Mouse (Mus musculus) midbrain, embryonic 16.5 days (tissue): ENCODE data around the gene E130208F15Rik. TPM values are rescaled to one million over a fixed set of nuclear protein-coding genes. Genes with fewer than 3 reads are reported as not detected.

Source experiments
- ATAC-seq: fragments of 200-750 bp; cut with Nextera tagmentation; 2 replicates; pipeline ENCODE4 v1.8.0; 2017; ENCODE audit warnings: moderate TSS enrichment
- H3K27ac ChIP-seq: fragments of 300-500 bp; sonication (generic); 2 replicates; pipeline ENCODE4 v1.5.1; 2014; ENCODE audit warnings: mild to moderate bottlenecking, low read length, mixed read lengths
- H3K27me3 ChIP-seq: fragments of 300-500 bp; sonication (generic); 2 replicates; pipeline ENCODE4 v1.6.1; 2014; ENCODE audit warnings: low read depth, low read length, mixed read lengths; ENCODE audit not compliant: control insufficient read depth, insufficient read depth
- H3K36me3 ChIP-seq: fragments of 300-500 bp; sonication (generic); 2 replicates; pipeline ENCODE4 v1.6.1; 2014; ENCODE audit warnings: mild to moderate bottlenecking, low read length, moderate library complexity, mixed read lengths; ENCODE audit not compliant: control insufficient read depth, insufficient read depth
- H3K4me1 ChIP-seq: fragments of 300-500 bp; sonication (generic); 2 replicates; pipeline ENCODE4 v1.6.1; 2014; ENCODE audit warnings: mild to moderate bottlenecking, low read length, mixed read lengths; ENCODE audit not compliant: control insufficient read depth, insufficient read depth
- H3K4me2 ChIP-seq: fragments of 300-500 bp; sonication (generic); 2 replicates; pipeline ENCODE4 v1.6.1; 2014; ENCODE audit warnings: mild to moderate bottlenecking, low read length, mixed read lengths
- H3K4me3 ChIP-seq: fragments of 300-500 bp; sonication (generic); 2 replicates; pipeline ENCODE4 v1.5.1; 2014; ENCODE audit warnings: low read depth, mild to moderate bottlenecking, low read length, moderate library complexity, mixed read lengths
- H3K9ac ChIP-seq: fragments of 300-500 bp; sonication (generic); 2 replicates; pipeline ENCODE4 v1.6.1; 2014; ENCODE audit warnings: low read depth, low read length, mixed read lengths
- H3K9me3 ChIP-seq: fragments of 300-500 bp; sonication (generic); replicated peaks from 2 replicates; pipeline ENCODE4 v1.6.1; 2014; ENCODE audit warnings: mild to moderate bottlenecking, low read length, mixed read lengths; ENCODE audit not compliant: control insufficient read depth, poor library complexity, severe bottlenecking
- WGBS: fragments of 180-500 bp; shearing (Covaris S2); extraction: QIAGEN DNeasy Blood & Tissue Kit; methylation state at CpG from one replicate; pipeline ENCODE4 v1.1.7; 2014; 5-methylcytosine and 5-hydroxymethylcytosine counted together
- polyA plus RNA-seq: library from polyadenylated mRNA; unstranded; fragments of >200 nt; fragmentation: Nextera tagmentation; extraction: Ambion mirVana; gene quantifications from 2 replicates; pipeline ENCODE4 v1.2.1, GENCODE M21; 2015

Gene E130208F15Rik
- polyA plus RNA-seq, 1 experiment from 2014 or later: not detected

- H3K27me3 ChIP-seq: no peaks in the 10 kb centered on the region
- H3K4me2 ChIP-seq: no peak overlapping the region
- H3K9me3 ChIP-seq: no peaks in the 10 kb centered on the region
- no peak for ATAC-seq
- no peak overlapping the region for H3K9ac ChIP-seq
- H3K27ac ChIP-seq: no peak overlapping the region
- peaks cover 47% of the 10 kb centered on the region for H3K4me1 ChIP-seq
- H3K4me3 ChIP-seq: no peak overlapping the region
- H3K36me3 ChIP-seq: peaks cover 23% of the 10 kb centered on the region
- WGBS: 91% methylated on average over 17 of the region's 17 CpGs
These were observed 38.5 kb downstream of the E130208F15Rik start for GRCm38 (mm10) chr7:30360028-30360427.

GRCm38 (mm10) chr7:30362652-30363343, 41.3 kb downstream of the E130208F15Rik start, which contains the start of gene Lrfn3:
Gene Lrfn3, minus strand, starts transcription at chr7:30362772.
- peak; percentile 70 for ATAC-seq
- Histone ChIP-seq H3K36me3 (peaks cover 15% of the 10 kb centered on the region), H3K27ac (peak within 1 kb of the TSS; percentile 62), H3K27me3 (no peaks in the 10 kb centered on the region), H3K9me3 (no peaks in the 10 kb centered on the region), H3K4me3 (peak within 1 kb of the TSS; percentile 77), H3K4me1 (peaks cover 41% of the 10 kb centered on the region), H3K9ac (peak within 1 kb of the TSS; percentile 96), H3K4me2 (peak within 1 kb of the TSS; percentile 70)
- under 1% methylated on average over 36 of the region's 55 CpGs for WGBS

GRCm38 (mm10) chr7:30363344-30363738, 41.8 kb downstream of the E130208F15Rik start:
- Histone ChIP-seq H3K27me3 (no peaks in the 10 kb centered on the region), H3K9ac (peak overlapping the region; percentile 96), H3K9me3 (no peaks in the 10 kb centered on the region), H3K4me1 (peaks cover 36% of the 10 kb centered on the region), H3K36me3 (peaks cover 15% of the 10 kb centered on the region), H3K27ac (peak overlapping the region; percentile 62), H3K4me2 (peak overlapping the region; percentile 70), H3K4me3 (peak overlapping the region; percentile 77)
- 65% methylated on average over 6 of the region's 6 CpGs for whole genome bisulfite sequencing
- peak; percentile 61 for ATAC-seq

GRCm38 (mm10) chr7:30367466-30367865, 45.9 kb downstream of the E130208F15Rik start:
- Histone ChIP-seq H3K4me1 (peaks cover 7% of the 10 kb centered on the region), H3K9me3 (no peaks in the 10 kb centered on the region), H3K9ac (no peak overlapping the region), H3K4me2 (no peak overlapping the region), H3K4me3 (no peak overlapping the region), H3K36me3 (no peaks in the 10 kb centered on the region), H3K27me3 (no peaks in the 10 kb centered on the region), H3K27ac (no peak overlapping the region)
- no peak for ATAC-seq
- WGBS: 85% methylated on average over 2 of the region's 2 CpGs

Other genes with a start within 250 kb of the E130208F15Rik start
- 10.2 and 13.4 TPM in 2 replicates for gene Zfp82, start 248.8 kb upstream of the E130208F15Rik start, polyA plus RNA-seq
- 2.0 and 3.2 TPM in 2 replicates for gene Gm26920, start 231.3 kb upstream of the E130208F15Rik start, polyA plus RNA-seq
- gene Zfp566, start 231.2 kb upstream of the E130208F15Rik start, polyA plus RNA-seq: 18.1 and 18.7 TPM in 2 replicates
- gene Zfp260, start 227.0 kb upstream of the E130208F15Rik start, polyA plus RNA-seq: 79.5 and 87.9 TPM in 2 replicates
- gene Zfp382, start 199.8 kb upstream of the E130208F15Rik start, polyA plus RNA-seq: 24.5 and 26.6 TPM in 2 replicates
- 10.8 and 13.4 TPM in 2 replicates for gene Zfp146, start 152.0 kb upstream of the E130208F15Rik start, polyA plus RNA-seq
- gene Cox7a1, start 137.6 kb upstream of the E130208F15Rik start, polyA plus RNA-seq: 5.9 and 8.5 TPM in 2 replicates
- 64.8 and 65.3 TPM in 2 replicates for gene Capns1, start 122.9 kb upstream of the E130208F15Rik start, polyA plus RNA-seq
- 158 and 166 TPM in 2 replicates for gene Polr2i, start 89.8 kb upstream of the E130208F15Rik start, polyA plus RNA-seq
- 436 and 442 TPM in 2 replicates for gene Tbcb, start 89.5 kb upstream of the E130208F15Rik start, polyA plus RNA-seq
- gene Ovol3, start 86.0 kb upstream of the E130208F15Rik start, polyA plus RNA-seq: not detected in 2 replicates
- 0.51 and 1.3 TPM in 2 replicates for gene Thap8, start 41.6 kb upstream of the E130208F15Rik start, polyA plus RNA-seq
- gene Wdr62, start 41.3 kb upstream of the E130208F15Rik start, polyA plus RNA-seq: 3.8 and 4.0 TPM in 2 replicates
- gene Clip3, start 30.0 kb upstream of the E130208F15Rik start, polyA plus RNA-seq: 100 and 124 TPM in 2 replicates
- gene Alkbh6, start 13.0 kb upstream of the E130208F15Rik start, polyA plus RNA-seq: 120 and 127 TPM in 2 replicates
- gene Syne4, start 6.9 kb upstream of the E130208F15Rik start, polyA plus RNA-seq: 13.4 and 16.0 TPM in 2 replicates
- gene Sdhaf1, start 2.2 kb downstream of the E130208F15Rik start, polyA plus RNA-seq: 15.2 and 16.9 TPM in 2 replicates
- gene Lrfn3, start 41.0 kb downstream of the E130208F15Rik start, polyA plus RNA-seq: 15.2 and 15.7 TPM in 2 replicates
- 15.3 and 23.5 TPM in 2 replicates for gene Tyrobp, start 92.0 kb downstream of the E130208F15Rik start, polyA plus RNA-seq
- not detected in 2 replicates for gene Hcst, start 98.1 kb downstream of the E130208F15Rik start, polyA plus RNA-seq
- 2.7 and 2.9 TPM in 2 replicates for gene Nfkbid, start 100.0 kb downstream of the E130208F15Rik start, polyA plus RNA-seq
- gene Aplp1, start 123.8 kb downstream of the E130208F15Rik start, polyA plus RNA-seq: 761 and 788 TPM in 2 replicates
- 0.67 and 0.73 TPM in 2 replicates for gene Kirrel2, start 135.9 kb downstream of the E130208F15Rik start, polyA plus RNA-seq
- 0.46 and 0.50 TPM in 2 replicates for gene Nphs1, start 136.6 kb downstream of the E130208F15Rik start, polyA plus RNA-seq
- gene Prodh2, start 171.9 kb downstream of the E130208F15Rik start, polyA plus RNA-seq: not detected in 2 replicates
- gene Arhgap33, start 213.3 kb downstream of the E130208F15Rik start, polyA plus RNA-seq: 140 and 149 TPM in 2 replicates
- gene Hspb6, start 230.4 kb downstream of the E130208F15Rik start, polyA plus RNA-seq: 7.5 and 11.2 TPM in 2 replicates
- 8.2 and 8.5 TPM in 2 replicates for gene Proser3, start 230.6 kb downstream of the E130208F15Rik start, polyA plus RNA-seq
- gene Lin37, start 238.1 kb downstream of the E130208F15Rik start, polyA plus RNA-seq: 52.1 and 63.8 TPM in 2 replicates
- 82.0 and 88.4 TPM in 2 replicates for gene U2af1l4, start 241.6 kb downstream of the E130208F15Rik start, polyA plus RNA-seq
- gene Gm49396, start 241.6 kb downstream of the E130208F15Rik start, polyA plus RNA-seq: 18.6 and 19.2 TPM in 2 replicates
- gene Psenen, start 241.9 kb downstream of the E130208F15Rik start, polyA plus RNA-seq: 116 and 124 TPM in 2 replicates
- 4.5 and 4.8 TPM in 2 replicates for gene Igflr1, start 243.7 kb downstream of the E130208F15Rik start, polyA plus RNA-seq